Comparison of ENCODE assay signal across 12 mouse cellular contexts in the genomic region with DNA sequence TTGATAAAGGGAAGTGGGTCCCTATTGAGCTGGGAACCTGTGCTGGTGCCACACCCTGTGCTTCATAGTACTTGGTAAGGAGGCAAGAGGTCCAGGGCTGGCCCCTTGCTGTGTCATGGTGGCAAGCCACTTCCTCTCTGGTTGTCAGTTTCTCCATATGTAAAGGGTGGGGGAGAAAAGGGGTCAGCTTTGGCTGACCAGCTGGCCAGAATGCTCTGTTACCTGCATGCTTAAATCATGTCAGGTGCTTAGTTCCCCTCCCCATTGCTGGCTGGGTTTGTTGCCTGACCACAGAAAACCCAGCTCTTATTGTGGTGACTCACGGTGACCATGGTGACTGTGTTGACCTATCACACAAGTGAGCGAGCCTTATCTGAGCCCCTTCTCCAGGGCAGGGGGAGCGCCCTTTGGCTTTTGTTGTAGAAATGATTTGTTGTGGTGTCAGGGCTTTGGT. TPM values are rescaled to one million over a fixed set of nuclear protein-coding genes. Genes with fewer than 3 reads are reported as not detected.
DNase-seq lines count a peak whose midpoint lies in the region; ATAC-seq and TF ChIP-seq lines count a peak whose summit lies in the region.
"Had no signal": no experiment of that assay in that cellular context is flagged by ENCODE, and none has a peak within 500 bp of the region (broad histone marks: within the 10 kb centered on the region; RNA-seq: fewer than 3 reads in every experiment).

No protein-coding gene starts in this region.

- no peak overlapping the region for H3K4me3 ChIP-seq in heart, embryonic 10.5 days
- H3K4me3 ChIP-seq in intestine, postnatal 0 days (ENCODE audit: low read depth, low read length): no peak overlapping the region
- H3K4me3 ChIP-seq: embryonic facial prominence, embryonic 13.5 days; limb, embryonic 10.5 days had no signal

- 17% methylated on average over 3 of the region's 3 CpGs for WGBS in heart, embryonic 10.5 days
- WGBS in intestine, postnatal 0 days: 42% methylated on average over 3 of the region's 3 CpGs

- H3K27ac ChIP-seq in heart, embryonic 10.5 days: peak overlapping the region; percentile 26; the same call in 1 of the 2 replicates
- peak overlapping the region; percentile 11; the same call in 1 of the 2 replicates for H3K27ac ChIP-seq in intestine, postnatal 0 days (ENCODE audit: low read depth, low read length)
- H3K27ac ChIP-seq: embryonic facial prominence, embryonic 13.5 days; limb, embryonic 10.5 days had no signal

- H3K4me1 ChIP-seq in heart, embryonic 10.5 days: peaks cover 54% of the 10 kb centered on the region
- H3K4me1 ChIP-seq in intestine, postnatal 0 days (replicated peaks; ENCODE audit: control insufficient read depth, insufficient read depth, low read length): peaks cover 9% of the 10 kb centered on the region

- no peaks in the 10 kb centered on the region; the same call in 1 of the 2 replicates for H3K27me3 ChIP-seq in heart, embryonic 10.5 days (ENCODE audit: insufficient read depth, poor library complexity, severe bottlenecking)
- H3K27me3 ChIP-seq in intestine, postnatal 0 days (replicated peaks; ENCODE audit: control insufficient read depth, insufficient read depth, low read length): no peaks in the 10 kb centered on the region

- H3K4me2 ChIP-seq in intestine, postnatal 0 days (replicated peaks; ENCODE audit: low read depth): 0 out of 2 replicates have a peak overlapping the region, but pooled peaks have one; percentile 24
- H3K4me2 ChIP-seq: embryonic facial prominence, embryonic 13.5 days had no signal

- no peaks in the 10 kb centered on the region for H3K9me3 ChIP-seq in heart, embryonic 10.5 days
- no peaks in the 10 kb centered on the region for H3K9me3 ChIP-seq in intestine, postnatal 0 days (ENCODE audit: control insufficient read depth)
- H3K9me3 ChIP-seq: embryonic facial prominence, embryonic 13.5 days; limb, embryonic 10.5 days had no signal

- ATAC-seq in CD4-positive, CD25-positive, alpha-beta regulatory T cell, adult 4 months: peak; percentile 5
- peak; percentile 52 for ATAC-seq in intestine, postnatal 0 days
- peak; percentile 49 for ATAC-seq in monocyte, adult 5-6 weeks (replicated peaks; ENCODE audit: insufficient number of reproducible peaks, low FRiP score, low TSS enrichment, poor library complexity, severe bottlenecking)

- H3K9ac ChIP-seq in intestine, postnatal 0 days (ENCODE audit: low read depth, low read length): no peak overlapping the region
- H3K9ac ChIP-seq: embryonic facial prominence, embryonic 13.5 days had no signal

- DNase-seq in heart, embryonic 10.5 days (ENCODE audit: low spot score): peak; percentile 83
- DNase-seq in heart, adult 8-10 months (ENCODE audit: low spot score): no peak
- no peak for DNase-seq in layer of hippocampus, adult 9-10 months (ENCODE audit: low spot score)
- DNase-seq in left cerebral cortex, postnatal 4 days: no peak
- DNase-seq in right cerebral cortex, postnatal 4 days: no peak
- DNase-seq: kidney, adult 11 months had no signal

- intact Hi-C loops in left cerebral cortex, postnatal 4 days (cut with DNase I): no loop called here

- no peak for TF ChIP-seq CTCF in intestine, postnatal 0 days (IDR thresholded peaks at IDR 0.05; ENCODE audit: low read depth)

- H3K36me3 ChIP-seq in heart, embryonic 10.5 days: no peaks in the 10 kb centered on the region
- no peaks in the 10 kb centered on the region for H3K36me3 ChIP-seq in intestine, postnatal 0 days (ENCODE audit: control insufficient read depth, insufficient read depth)
- H3K36me3 ChIP-seq: embryonic facial prominence, embryonic 13.5 days; limb, embryonic 10.5 days had no signal

RNA-seq across cellular contexts. Expression of gene Anxa11, which starts 15.2 kb away (rescaled TPM):
- polyA plus RNA-seq in heart, embryonic 10.5 days (2016; fragmentation: Nextera tagmentation; extraction: Ambion mirVana): 10.9 and 17.7 TPM in 2 replicates
- 10 to 100 TPM; 79.8 to 88.1 (median 84.4) TPM for total RNA-seq in heart, adult 8-10 months (2022)
- polyA plus RNA-seq in CD4-positive, CD25-positive, alpha-beta regulatory T cell, adult 4 months (2017; shearing (Covaris generic)): 10 to 100 TPM; 59.7 to 84.6 TPM
- polyA plus RNA-seq in intestine, postnatal 0 days (2015; fragmentation: Nextera tagmentation; extraction: Ambion mirVana): 82.3 and 86.7 TPM in 2 replicates
- total RNA-seq in monocyte, adult 5-6 weeks (2017): 7.9 to 21.5 TPM (median 10.8 TPM) in 3 replicates
- total RNA-seq in left cerebral cortex, postnatal 4 days (2021): 1 to 10 TPM; 7.3 to 9.2 TPM

RNA-seq across cellular contexts. Expression of gene Plac9a, which starts 45.7 kb away (rescaled TPM):
- polyA plus RNA-seq in heart, embryonic 10.5 days (2016; fragmentation: Nextera tagmentation; extraction: Ambion mirVana): 0.21 TPM in 1 of 2 replicates, not detected in the other
- 1 to 10 TPM in 3 of 4 experiments, under 1 TPM in 1; 0.88 to 5.5 (median 3.0) TPM for total RNA-seq in heart, adult 8-10 months (2022)
- not detected for polyA plus RNA-seq in CD4-positive, CD25-positive, alpha-beta regulatory T cell, adult 4 months (2017; shearing (Covaris generic))
- polyA plus RNA-seq in intestine, postnatal 0 days (2015; fragmentation: Nextera tagmentation; extraction: Ambion mirVana): 0.46 and 1.3 TPM in 2 replicates
- not detected in 3 replicates for total RNA-seq in monocyte, adult 5-6 weeks (2017)
- 1 to 10 TPM in 1 of 2 experiments, not detected in 1; 1.0 TPM for total RNA-seq in left cerebral cortex, postnatal 4 days (2021)
- polyA plus RNA-seq: brain, embryonic 14.5 days; embryonic facial prominence, embryonic 13.5 days; limb, embryonic 10.5 days had no signal
